Mouse (Mus musculus): ENCODE measurements around the gene Havcr2. TPM values are rescaled to one million over a fixed set of nuclear protein-coding genes. Genes with fewer than 3 reads are reported as not detected.
A peak's percentile ranks its signal among the peaks of the same experiment; 100 is the strongest.
"Not testable (repeated sequence)": the region's sequence is repeated elsewhere in the genome, so short reads cannot be mapped to it uniquely, and the experiment has no call there.

The Havcr2 gene
- total and polyA plus RNA-seq, 3 experiments, result 1.3 to 2.1 TPM; not detected in 1

DNA sequence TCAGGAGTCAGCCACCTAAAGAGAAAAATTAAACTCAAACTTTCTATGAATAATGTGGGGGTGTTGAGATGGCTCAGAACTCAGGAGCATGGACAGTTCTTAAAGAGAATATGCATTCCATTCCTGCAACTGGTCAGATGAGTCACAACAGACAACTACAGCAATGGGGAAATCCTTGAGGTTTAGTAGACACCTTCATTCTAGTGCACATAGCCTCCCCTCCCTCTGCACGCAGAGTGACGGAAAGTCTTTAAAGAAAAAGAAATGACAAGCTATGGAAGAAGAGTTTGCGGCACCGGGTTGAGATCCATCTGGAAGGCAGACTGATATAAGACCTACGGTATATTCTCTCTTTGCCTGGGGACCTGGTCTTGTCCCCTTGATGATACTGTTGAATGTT is 55.2 kb downstream of the Havcr2 start:
- TF ChIP-seq BHLHE40 (IDR thresholded peaks at IDR 0.05; ENCODE audit: borderline replicate concordance, low read depth, low read length) (no peak), MAZ (IDR thresholded peaks at IDR 0.05; ENCODE audit: low read depth, low read length) (no peak), UBTF (IDR thresholded peaks at IDR 0.05; ENCODE audit: borderline replicate concordance, insufficient read depth, low read depth, low read length) (no peak), EP300 (IDR thresholded peaks at IDR 0.05; ENCODE audit: low read depth in 1 of 2, low read length in 2 of 2) (no peak), RAD21 (IDR thresholded peaks at IDR 0.05; ENCODE audit: low read depth, low read length) (no peak), MEF2A (IDR thresholded peaks at IDR 0.05; ENCODE audit: extremely low read depth, insufficient replicate concordance, low read depth, low read length, poor library complexity, severe bottlenecking) (no peak), CHD2 (IDR thresholded peaks at IDR 0.05; ENCODE audit: low read length) (no peak), TCF12 (IDR thresholded peaks at IDR 0.05; ENCODE audit: low read depth, low read length) (no peak), NELFE (IDR thresholded peaks at IDR 0.05; ENCODE audit: low read depth, low read length) (no peak), USF1 (IDR thresholded peaks at IDR 0.05; ENCODE audit: low read depth, low read length) (no peak), TAL1 (IDR thresholded peaks at IDR 0.05; ENCODE audit: low read length) (no peak), E2F4 (IDR thresholded peaks at IDR 0.05; ENCODE audit: borderline replicate concordance, low read depth, low read length) (no peak)
- H3K4me1 ChIP-seq (ENCODE audit: control insufficient read depth in 1 of 2, insufficient read depth in 2 of 2, low read length in 2 of 2), result no peaks in the 10 kb centered on the region

DNA sequence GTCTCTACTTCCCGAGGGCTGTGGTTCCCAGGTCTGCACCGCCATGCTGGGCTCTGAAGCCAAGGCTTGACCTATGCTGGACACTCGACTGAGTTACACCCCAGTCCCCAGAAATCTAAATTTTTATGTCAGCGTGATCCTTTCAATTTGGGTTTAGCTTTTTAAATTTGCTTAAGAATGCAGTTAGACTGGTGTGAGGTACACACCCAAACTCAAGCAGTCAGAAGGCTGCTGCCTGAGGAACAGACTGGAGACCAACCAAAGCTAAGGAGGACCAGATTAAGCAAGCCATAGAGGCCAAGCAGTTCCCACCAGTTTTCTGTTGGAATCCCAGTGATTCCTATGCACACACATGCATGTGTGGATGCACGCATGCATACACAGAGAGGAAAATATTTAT is 66.6 kb downstream of the Havcr2 start:
- not testable (repeated sequence) for DNase-seq (ENCODE audit: low read depth, low spot score); H3K9ac ChIP-seq (ENCODE audit: control insufficient read depth, low read depth, low read length, poor library complexity, severe bottlenecking); H3K27me3 ChIP-seq (ENCODE audit: control insufficient read depth in 1 of 2, insufficient read depth in 2 of 2, low read length in 2 of 2); H3K4me1 ChIP-seq (ENCODE audit: control insufficient read depth in 1 of 2, insufficient read depth in 2 of 2, low read length in 2 of 2); H3K27ac ChIP-seq (ENCODE audit: control insufficient read depth, low read depth, low read length); H3K9me3 ChIP-seq (replicated peaks; ENCODE audit: insufficient read depth, low read length); H3K79me2 ChIP-seq (ENCODE audit: control insufficient read depth, insufficient read depth, low read length, poor library complexity); H3K36me3 ChIP-seq (ENCODE audit: control insufficient read depth in 1 of 2, insufficient read depth in 2 of 2, low read length in 2 of 2); H3K4me3 ChIP-seq (ENCODE audit: control insufficient read depth in 1 of 2, insufficient read depth in 1 of 2, low read depth in 2 of 2, low read length in 2 of 2)

More for the DNA sequence above, 55.2 kb downstream of the Havcr2 start:
- no peaks in the 10 kb centered on the region for H3K36me3 ChIP-seq (ENCODE audit: control insufficient read depth in 1 of 2, insufficient read depth in 2 of 2, low read length in 2 of 2)
- no peaks in the 10 kb centered on the region; a peak in 1 of 4 replicates for H3K27me3 ChIP-seq (ENCODE audit: control insufficient read depth in 1 of 2, insufficient read depth in 2 of 2, low read length in 2 of 2)
- H3K27ac ChIP-seq (ENCODE audit: control insufficient read depth, low read depth, low read length), result no peak overlapping the region
- DNase-seq (ENCODE audit: low read depth, low spot score), result no peak
- no peaks in the 10 kb centered on the region for H3K79me2 ChIP-seq (ENCODE audit: control insufficient read depth, insufficient read depth, low read length, poor library complexity)
- no peak overlapping the region for H3K9ac ChIP-seq (ENCODE audit: control insufficient read depth, low read depth, low read length, poor library complexity, severe bottlenecking)
- H3K9me3 ChIP-seq (replicated peaks; ENCODE audit: insufficient read depth, low read length), result no peaks in the 10 kb centered on the region
- no peak overlapping the region for H3K4me3 ChIP-seq (ENCODE audit: control insufficient read depth in 1 of 2, insufficient read depth in 1 of 2, low read depth in 2 of 2, low read length in 2 of 2)

DNA sequence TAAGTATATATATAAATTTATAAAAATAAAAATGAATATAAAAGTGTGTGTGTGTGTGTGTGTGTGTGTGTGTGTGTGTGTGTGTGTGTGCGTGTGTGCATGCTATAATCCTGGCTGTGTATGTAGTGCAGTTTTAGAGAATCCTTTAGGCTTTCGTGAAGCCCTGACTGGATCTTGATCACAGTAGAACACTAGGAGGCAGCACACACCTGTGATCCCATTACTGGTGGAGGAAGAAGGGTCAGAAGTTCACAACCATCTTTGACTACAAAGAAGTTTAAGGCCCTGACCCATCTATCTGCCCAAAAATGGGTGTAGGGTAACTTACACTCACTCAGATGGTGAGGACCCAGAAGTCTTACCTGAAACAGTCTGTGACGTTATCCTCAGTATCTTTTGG is 68.0 kb downstream of the Havcr2 start:
- peak; percentile 15 for DNase-seq (ENCODE audit: low read depth, low spot score)
- H3K36me3 ChIP-seq (ENCODE audit: control insufficient read depth in 1 of 2, insufficient read depth in 2 of 2, low read length in 2 of 2), result no peaks in the 10 kb centered on the region
- TF ChIP-seq POLR2A (IDR thresholded peaks at IDR 0.05; ENCODE audit: control insufficient read depth in 1 of 2, insufficient read depth in 1 of 2, low read depth in 1 of 2, low read length in 2 of 2, poor library complexity in 1 of 2) (no peak), CTCF (IDR thresholded peaks at IDR 0.05 in 2 of 3, conservative IDR thresholded peaks at IDR 0.05 in 1 of 3; ENCODE audit: control insufficient read depth in 1 of 3, insufficient read depth in 1 of 3, low read depth in 2 of 3, low read length in 3 of 3, poor library complexity in 1 of 3, severe bottlenecking in 1 of 3) (peak in 1 of 3 experiments; percentile 44; a peak in 3 of 6 replicates), RAD21 (IDR thresholded peaks at IDR 0.05; ENCODE audit: low read depth, low read length) (peak; percentile 40), SMC3 (IDR thresholded peaks at IDR 0.05; ENCODE audit: low read depth, low read length) (peak; percentile 37)

More for the DNA sequence above, 68.0 kb downstream of the Havcr2 start:
- H3K27me3 ChIP-seq (ENCODE audit: control insufficient read depth in 1 of 2, insufficient read depth in 2 of 2, low read length in 2 of 2), result peaks cover 0 to 3% of the 10 kb centered on the region in 2 experiments; a peak in 2 of 4 replicates
- H3K9ac ChIP-seq (ENCODE audit: control insufficient read depth, low read depth, low read length, poor library complexity, severe bottlenecking), result no peak overlapping the region
- H3K4me3 ChIP-seq (ENCODE audit: control insufficient read depth in 1 of 2, insufficient read depth in 1 of 2, low read depth in 2 of 2, low read length in 2 of 2), result no peak overlapping the region
- no peaks in the 10 kb centered on the region for H3K9me3 ChIP-seq (replicated peaks; ENCODE audit: insufficient read depth, low read length)
- H3K27ac ChIP-seq (ENCODE audit: control insufficient read depth, low read depth, low read length), result no peak overlapping the region
- no peaks in the 10 kb centered on the region for H3K4me1 ChIP-seq (ENCODE audit: control insufficient read depth in 1 of 2, insufficient read depth in 2 of 2, low read length in 2 of 2)
- H3K79me2 ChIP-seq (ENCODE audit: control insufficient read depth, insufficient read depth, low read length, poor library complexity), result no peaks in the 10 kb centered on the region
